Mouse (Mus musculus) E14TG2a.4 (cell line): ENCODE data around the gene Dennd6b.

Experiments
- H3K27me3 ChIP-seq: 2 replicates; pipeline ENCODE4 v1.6.1; 2014; ENCODE audit warnings: low read length, control low read depth; ENCODE audit not compliant: insufficient read depth
- H3K36me3 ChIP-seq: 2 replicates; pipeline ENCODE4 v1.6.1; 2014; ENCODE audit warnings: low read length, control low read depth; ENCODE audit not compliant: insufficient read depth
- H3K4me1 ChIP-seq: replicated peaks from 2 replicates; pipeline ENCODE4 v1.6.1; 2014; ENCODE audit warnings: low read depth, low read length, control low read depth
- H3K4me3 ChIP-seq: replicated peaks from 2 replicates; pipeline ENCODE4 v1.5.1; 2014; ENCODE audit warnings: mild to moderate bottlenecking, low read length
- H3K9me3 ChIP-seq: 2 replicates; pipeline ENCODE4 v1.6.1; 2014; ENCODE audit warnings: low read length, control low read depth
- CTCF ChIP-seq: conservative IDR thresholded peaks from 2 replicates; pipeline ENCODE4 v1.5.1; 2014; ENCODE audit warnings: low read length
- NANOG ChIP-seq: IDR thresholded peaks from 2 replicates; pipeline ENCODE4 v1.6.1; 2014; ENCODE audit warnings: borderline replicate concordance, low read length, mixed read lengths
- POU5F1 ChIP-seq: IDR thresholded peaks from 2 replicates; pipeline ENCODE4 v1.6.1; 2014; ENCODE audit warnings: low read length, borderline replicate concordance

Gene Dennd6b

DNA sequence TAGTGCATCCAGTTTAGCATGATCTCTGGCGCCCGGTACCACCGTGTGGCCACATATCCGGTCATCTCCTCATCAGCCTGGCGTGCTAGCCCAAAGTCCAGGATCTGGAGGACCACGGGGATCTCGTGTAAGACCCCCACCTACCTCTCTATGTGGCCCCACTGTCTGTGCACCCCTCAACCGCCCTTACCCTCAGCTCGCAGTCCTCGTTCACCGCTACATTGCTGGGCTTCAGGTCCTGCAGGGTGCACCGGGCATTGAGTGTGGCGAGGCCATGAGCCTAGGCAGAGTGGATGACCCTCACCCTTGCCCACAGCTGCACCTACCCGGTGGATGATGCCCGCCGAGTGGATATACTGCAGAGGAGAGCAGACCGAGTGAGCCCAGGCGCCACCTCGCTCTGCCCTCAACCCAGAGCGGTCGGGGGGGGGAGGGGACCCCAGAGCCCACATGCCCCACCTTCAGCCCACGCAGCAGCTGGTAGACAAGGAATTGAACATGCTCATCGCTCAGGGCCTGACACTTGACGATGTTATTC lies 50.4 kb downstream of the Dennd6b start:
- Histone ChIP-seq H3K4me1 (peaks cover 64% of the 10 kb centered on the region), H3K9me3 (no peaks in the 10 kb centered on the region), H3K4me3 (peak overlapping the region; percentile 71), H3K27me3 (peaks cover 75% of the 10 kb centered on the region), H3K36me3 (peaks cover 35% of the 10 kb centered on the region)
- TF ChIP-seq CTCF = no peak
- no peak for TF ChIP-seq NANOG
- TF ChIP-seq POU5F1 = no peak

DNA sequence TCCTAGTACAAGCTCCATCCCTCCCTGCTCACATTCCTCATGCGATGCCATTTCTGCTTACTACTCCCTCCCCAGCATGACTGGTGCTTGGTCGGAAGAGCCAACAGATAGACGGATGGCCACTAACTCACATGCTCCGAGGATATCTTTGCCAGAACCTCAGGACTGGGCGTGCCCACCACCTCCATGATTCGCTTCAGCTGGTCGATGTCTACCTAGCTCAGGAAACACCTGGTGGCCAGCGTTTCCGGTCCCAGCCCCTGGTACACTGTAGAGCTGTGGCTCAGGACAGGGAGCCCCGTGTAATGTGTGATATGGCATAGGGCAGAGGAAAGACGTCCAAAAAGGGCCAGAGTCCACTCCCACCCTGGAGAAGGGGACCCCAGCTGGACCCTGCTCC lies 51.3 kb downstream of the Dennd6b start:
- no peaks in the 10 kb centered on the region for H3K9me3 ChIP-seq
- no peak overlapping the region for H3K4me3 ChIP-seq
- peaks cover 35% of the 10 kb centered on the region for H3K36me3 ChIP-seq
- peaks cover 60% of the 10 kb centered on the region for H3K4me1 ChIP-seq
- peaks cover 84% of the 10 kb centered on the region for H3K27me3 ChIP-seq
- TF ChIP-seq CTCF (no peak), POU5F1 (no peak), NANOG (no peak)

DNA sequence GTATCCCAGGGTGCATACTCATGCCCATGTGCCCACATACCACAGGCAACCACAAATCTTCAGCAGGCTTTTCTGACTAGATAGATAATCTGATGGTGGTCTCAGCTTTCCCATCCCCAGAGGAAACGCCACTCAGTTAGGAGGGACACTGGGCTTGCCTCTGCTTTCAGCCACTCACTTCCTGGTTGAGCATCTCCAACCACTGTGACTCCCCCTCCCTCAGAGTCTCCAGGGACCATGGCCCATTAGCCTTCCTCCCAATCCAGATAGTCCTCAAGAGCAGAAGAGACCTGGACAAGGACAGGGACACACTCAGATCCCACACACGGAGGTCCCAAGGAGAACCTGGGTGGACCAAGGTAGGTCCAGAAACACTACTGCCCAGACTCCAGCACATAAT lies 53.2 kb downstream of the Dennd6b start:
- no peaks in the 10 kb centered on the region; the same call in 1 of the 2 replicates for H3K9me3 ChIP-seq
- peaks cover 55% of the 10 kb centered on the region for H3K4me1 ChIP-seq
- H3K27me3 ChIP-seq = peaks cover 90% of the 10 kb centered on the region
- H3K36me3 ChIP-seq = peaks cover 35% of the 10 kb centered on the region
- TF ChIP-seq CTCF (no peak), NANOG (no peak), POU5F1 (no peak)
- H3K4me3 ChIP-seq = no peak overlapping the region

DNA sequence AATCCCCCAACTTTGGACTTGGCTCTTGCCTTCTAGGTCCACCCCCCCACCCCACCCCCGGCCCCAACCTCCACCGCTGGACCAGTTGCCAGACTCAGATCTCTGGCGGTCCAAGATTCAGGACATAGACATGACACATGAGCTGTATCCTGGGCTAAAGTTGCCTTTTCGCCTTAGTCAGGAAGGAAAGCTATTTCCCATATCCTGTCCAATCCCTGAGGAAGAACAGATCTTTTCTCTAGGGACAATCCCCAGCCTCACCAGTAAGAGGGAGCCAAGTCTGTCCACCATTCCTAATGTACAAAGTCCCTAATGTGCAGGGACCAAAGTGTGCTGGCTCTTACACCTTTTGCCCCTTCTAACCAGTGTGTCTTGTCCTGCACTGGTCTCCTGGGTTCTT lies 54.4 kb downstream of the Dennd6b start:
- peaks cover 87% of the 10 kb centered on the region for H3K27me3 ChIP-seq
- no peak overlapping the region for H3K4me3 ChIP-seq
- peaks cover 35% of the 10 kb centered on the region for H3K36me3 ChIP-seq
- TF ChIP-seq POU5F1 = no peak
- no peak for TF ChIP-seq CTCF
- TF ChIP-seq NANOG = no peak
- H3K4me1 ChIP-seq = peaks cover 42% of the 10 kb centered on the region
- H3K9me3 ChIP-seq = peaks cover 3% of the 10 kb centered on the region; the same call in 1 of the 2 replicates

DNA sequence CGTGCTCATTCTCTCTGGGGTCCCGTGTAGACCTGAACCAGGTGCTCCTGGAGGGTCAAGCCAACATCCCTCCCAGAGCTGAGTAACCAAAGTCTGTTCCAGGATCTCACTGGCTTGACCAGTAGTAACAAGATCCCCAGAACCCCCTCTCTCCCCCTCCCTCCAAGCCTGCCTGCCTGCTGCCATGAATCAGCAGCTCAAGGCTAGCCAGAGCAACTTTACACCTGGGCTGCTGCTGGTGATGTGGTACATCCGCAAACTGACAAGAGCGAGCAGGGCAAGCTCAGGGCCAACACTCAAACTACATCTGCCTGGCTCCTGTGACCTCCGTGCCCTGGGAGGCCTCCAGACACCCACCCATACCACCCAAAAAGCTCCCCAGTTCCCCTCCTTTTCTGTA lies 54.9 kb downstream of the Dennd6b start:
- Histone ChIP-seq H3K9me3 (peaks cover 3% of the 10 kb centered on the region; the same call in 1 of the 2 replicates), H3K36me3 (peaks cover 35% of the 10 kb centered on the region), H3K4me3 (peak overlapping the region; percentile 85; the same call in 1 of the 2 replicates), H3K27me3 (peaks cover 83% of the 10 kb centered on the region), H3K4me1 (peaks cover 38% of the 10 kb centered on the region)
- TF ChIP-seq CTCF (no peak), POU5F1 (no peak), NANOG (no peak)

DNA sequence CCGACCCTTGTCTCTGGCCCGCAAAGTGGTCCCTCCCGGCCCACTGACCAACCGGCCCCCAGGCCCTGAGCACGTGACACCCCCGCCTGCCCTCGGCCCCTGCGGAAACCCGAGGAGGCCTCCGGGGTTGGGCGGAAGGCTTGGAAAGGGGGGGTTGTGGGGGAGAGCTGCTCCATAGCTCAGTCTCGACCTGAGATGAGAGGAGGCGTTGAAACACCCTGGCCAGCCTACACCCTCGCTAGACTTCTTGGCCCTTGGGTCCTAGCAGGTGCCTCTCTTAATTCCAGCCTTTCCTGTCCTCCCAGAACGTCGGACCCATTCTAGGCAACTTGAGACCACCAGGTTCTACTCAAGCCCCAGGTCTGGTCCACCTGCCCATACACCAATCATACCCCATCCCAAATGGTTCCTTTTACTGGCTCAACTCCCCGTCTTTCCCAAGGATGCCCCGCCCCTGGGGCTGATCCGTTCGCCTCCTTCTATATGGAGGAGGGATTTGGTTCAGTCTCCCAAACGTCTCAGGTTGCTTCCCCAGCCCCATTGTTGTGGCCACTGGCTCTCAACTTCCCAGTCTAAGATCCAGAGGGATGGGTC lies 55.5 kb downstream of the Dennd6b start, which contains the start of gene Mapk12:
TSS of gene Mapk12 (minus strand) at position 45 of the 594 bp plus-strand sequence.
- TF ChIP-seq POU5F1 (no peak), CTCF (no peak), NANOG (no peak)
- H3K27me3 ChIP-seq = peaks cover 78% of the 10 kb centered on the region
- H3K4me1 ChIP-seq = peaks cover 31% of the 10 kb centered on the region
- peaks cover 33% of the 10 kb centered on the region for H3K36me3 ChIP-seq
- H3K9me3 ChIP-seq = peaks cover 3% of the 10 kb centered on the region; the same call in 1 of the 2 replicates
- H3K4me3 ChIP-seq = peak within 1 kb of the TSS; percentile 85

DNA sequence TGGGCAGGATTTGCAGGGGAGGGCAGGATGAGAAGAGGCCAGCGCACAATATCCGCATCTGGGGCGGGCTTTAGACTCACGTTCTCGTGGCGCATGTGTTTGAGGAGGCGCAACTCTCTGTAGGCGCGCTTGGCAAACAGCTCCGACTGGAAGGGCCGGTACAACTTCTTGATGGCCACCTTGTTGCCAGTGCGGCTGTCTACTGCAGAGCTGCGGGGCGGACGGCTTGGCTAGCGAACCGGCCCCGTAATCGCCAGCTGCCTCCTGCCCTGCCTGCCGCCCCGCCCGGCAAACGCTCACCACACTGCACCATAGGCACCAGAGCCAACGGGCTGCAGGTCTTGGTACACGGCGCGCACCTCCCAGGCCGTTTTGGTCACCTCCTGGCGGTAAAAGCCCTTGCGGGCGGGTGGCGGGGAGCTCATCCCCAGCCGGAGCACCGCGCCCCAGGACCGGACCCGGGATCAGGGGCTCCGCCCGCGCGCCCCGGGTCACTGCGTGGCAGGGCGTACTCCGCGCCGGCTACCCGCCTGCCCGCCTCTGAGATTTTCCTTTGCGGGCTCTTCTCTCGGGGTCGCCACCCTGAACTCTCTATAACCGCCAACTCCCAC lies 56.1 kb downstream of the Dennd6b start:
- peaks cover 26% of the 10 kb centered on the region for H3K4me1 ChIP-seq
- H3K4me3 ChIP-seq = peak overlapping the region; percentile 85
- H3K27me3 ChIP-seq = peaks cover 78% of the 10 kb centered on the region
- peaks cover 27% of the 10 kb centered on the region for H3K36me3 ChIP-seq
- TF ChIP-seq NANOG = no peak
- no peak for TF ChIP-seq CTCF
- TF ChIP-seq POU5F1 = no peak
- H3K9me3 ChIP-seq = peaks cover 3% of the 10 kb centered on the region; the same call in 1 of the 2 replicates

DNA sequence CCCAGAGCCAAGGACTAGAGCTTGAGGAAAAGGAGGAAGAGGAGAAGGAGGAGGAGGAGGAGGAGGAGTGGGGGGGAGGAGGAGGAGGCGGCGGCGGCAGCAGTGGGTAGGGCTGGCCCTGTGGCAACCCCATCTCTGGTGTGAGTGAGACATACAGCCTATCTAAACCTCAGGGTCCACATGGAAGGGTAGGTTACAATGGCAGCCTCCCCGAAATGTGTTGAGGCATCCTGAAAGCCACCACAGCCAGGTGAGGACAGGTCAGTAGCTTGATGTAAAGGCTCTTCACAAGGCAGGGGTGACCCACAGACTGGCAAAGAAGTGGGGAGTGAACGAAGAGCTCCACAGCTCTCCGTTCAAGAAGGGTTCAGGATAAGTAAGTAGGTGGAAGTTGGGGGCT lies 57.8 kb downstream of the Dennd6b start:
- Histone ChIP-seq H3K4me1 (peaks cover 26% of the 10 kb centered on the region), H3K4me3 (no peak overlapping the region), H3K27me3 (peaks cover 71% of the 10 kb centered on the region), H3K9me3 (peaks cover 3% of the 10 kb centered on the region; the same call in 1 of the 2 replicates), H3K36me3 (peaks cover 13% of the 10 kb centered on the region)
- TF ChIP-seq CTCF (no peak), NANOG (no peak), POU5F1 (no peak)

DNA sequence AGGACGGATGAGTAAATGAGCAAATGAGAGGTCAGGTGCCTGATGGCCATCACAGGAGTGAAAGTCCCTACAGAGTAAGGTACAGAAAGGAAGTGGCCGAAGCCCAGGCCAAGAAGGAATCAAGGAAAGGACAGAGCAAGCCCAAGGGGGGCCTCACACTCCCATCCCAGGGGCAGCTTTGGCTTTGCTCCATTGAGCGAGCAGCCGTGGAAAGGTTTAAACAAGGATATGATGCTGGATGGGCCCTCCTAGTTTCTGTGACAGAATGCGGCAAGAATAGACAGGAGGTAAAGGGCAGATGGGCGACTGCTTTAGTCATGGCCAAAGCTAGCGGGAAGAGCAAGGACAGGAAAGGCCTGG lies 58.3 kb downstream of the Dennd6b start:
- H3K4me3 ChIP-seq = no peak overlapping the region
- H3K4me1 ChIP-seq = peaks cover 26% of the 10 kb centered on the region
- peaks cover 8% of the 10 kb centered on the region for H3K36me3 ChIP-seq
- H3K9me3 ChIP-seq = peaks cover 3% of the 10 kb centered on the region; the same call in 1 of the 2 replicates
- peaks cover 69% of the 10 kb centered on the region for H3K27me3 ChIP-seq
- TF ChIP-seq NANOG (no peak), POU5F1 (no peak), CTCF (no peak)
